Mouse (Mus musculus): ENCODE results near the gene Dcakd.

GRCm38 (mm10) chr11:102993420-102994029, 34.6 kb downstream of the Dcakd start:
- no peak for TF ChIP-seq ZNF384 (IDR thresholded peaks at IDR 0.05; ENCODE audit: low read depth, low read length)
- no peak for TF ChIP-seq MAFK (IDR thresholded peaks at IDR 0.05; ENCODE audit: insufficient read depth, low read depth, low read length)

Measured in ES-E14 (cell line).